Mouse (Mus musculus) R1 (cell line): ENCODE results near the gene Bsnd.

ENCODE experiments used
- DNase-seq: peaks from one replicate; pipeline ENCODE4 v3.0.0-alpha.2; 2018; ENCODE audit warnings: low read depth, low spot score

Bsnd gene

GRCm38 (mm10) chr4:106483215-106483727 is 8.8 kb downstream of the Bsnd start:
- DNase-seq, result no peak

GRCm38 (mm10) chr4:106480545-106480944 is 11.5 kb downstream of the Bsnd start:
- DNase-seq, result no peak

GRCm38 (mm10) chr4:106474241-106474640 is 17.8 kb downstream of the Bsnd start:
- peak; percentile 63 for DNase-seq

- peak; percentile 76 for DNase-seq
These were observed 19.7 kb downstream of the Bsnd start for GRCm38 (mm10) chr4:106472335-106472734.

- no peak for DNase-seq
These were observed 21.2 kb downstream of the Bsnd start for GRCm38 (mm10) chr4:106470921-106471320.

GRCm38 (mm10) chr4:106467420-106468110 is 24.5 kb downstream of the Bsnd start:
- no peak for DNase-seq

GRCm38 (mm10) chr4:106463174-106463801 is 28.8 kb downstream of the Bsnd start:
- DNase-seq, result peak; percentile 28

GRCm38 (mm10) chr4:106462524-106462923 is 29.6 kb downstream of the Bsnd start:
- DNase-seq, result no peak

- DNase-seq, result no peak
These were observed 30.1 kb downstream of the Bsnd start for GRCm38 (mm10) chr4:106462016-106462415.

- DNase-seq, result no peak
These were observed 37.5 kb downstream of the Bsnd start for GRCm38 (mm10) chr4:106454541-106454940.

GRCm38 (mm10) chr4:106453516-106453915 is 38.6 kb downstream of the Bsnd start:
- no peak for DNase-seq

- no peak for DNase-seq
These were observed 39.0 kb downstream of the Bsnd start for GRCm38 (mm10) chr4:106453108-106453507.

- DNase-seq, result no peak
These were observed 39.7 kb downstream of the Bsnd start for GRCm38 (mm10) chr4:106452401-106452800.

GRCm38 (mm10) chr4:106449306-106449705 is 42.8 kb downstream of the Bsnd start:
- no peak for DNase-seq

GRCm38 (mm10) chr4:106443182-106443581 is 48.9 kb downstream of the Bsnd start:
- no peak for DNase-seq

- DNase-seq, result no peak
These were observed 53.3 kb downstream of the Bsnd start for GRCm38 (mm10) chr4:106438763-106439162.

- no peak for DNase-seq
These were observed 54.9 kb downstream of the Bsnd start for GRCm38 (mm10) chr4:106437207-106437606.

GRCm38 (mm10) chr4:106436475-106436874 is 55.6 kb downstream of the Bsnd start:
- peak; percentile 74 for DNase-seq

- no peak for DNase-seq
These were observed 56.7 kb downstream of the Bsnd start for GRCm38 (mm10) chr4:106435426-106435825.
